10 mouse cellular contexts compared by ENCODE assay signal in the genomic region with DNA sequence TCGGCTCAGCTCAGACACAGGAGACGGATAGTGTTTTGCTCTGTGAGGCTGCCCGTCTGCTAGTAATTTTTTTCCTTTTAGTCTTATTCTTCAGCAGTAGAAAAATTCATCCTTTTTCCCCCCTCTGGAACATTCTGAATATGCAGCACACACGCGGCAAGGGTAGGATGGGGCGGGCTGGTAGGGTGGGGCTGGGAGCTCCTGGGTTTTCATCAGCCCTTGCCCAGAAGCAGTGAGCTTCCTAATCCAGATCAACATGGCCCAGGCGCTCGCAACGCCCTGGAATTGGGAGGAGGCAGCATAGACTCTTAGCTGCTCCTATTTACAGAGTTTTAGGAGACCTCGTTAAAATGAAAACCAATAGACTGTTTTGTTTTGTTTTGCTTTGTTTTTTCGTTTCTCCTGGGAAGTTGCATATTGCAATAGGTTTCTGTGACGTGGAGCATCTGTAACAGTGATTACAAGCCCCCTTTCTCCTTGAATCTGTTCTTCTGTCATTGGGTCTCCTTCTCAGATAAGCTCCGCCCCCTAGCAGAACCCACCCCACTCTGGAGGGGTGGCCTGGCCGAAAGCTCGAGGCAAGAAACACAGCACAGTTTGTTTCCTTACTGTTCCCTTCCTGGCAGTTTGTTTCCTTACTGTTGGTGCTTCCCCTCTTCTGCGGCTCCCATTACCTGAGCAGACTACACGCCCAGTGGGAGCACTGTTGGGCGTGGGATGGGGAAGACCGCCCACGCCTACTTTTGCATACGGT. TPM values are rescaled to one million over a fixed set of nuclear protein-coding genes. Genes with fewer than 3 reads are reported as not detected.
DNase-seq lines count a peak whose midpoint lies in the region; ATAC-seq and TF ChIP-seq lines count a peak whose summit lies in the region.
"Had no signal": no experiment of that assay in that cellular context is flagged by ENCODE, and none has a peak within 500 bp of the region (broad histone marks: within the 10 kb centered on the region; RNA-seq: fewer than 3 reads in every experiment).

No protein-coding gene starts in this region.

- no peak for TF ChIP-seq POLR2A in bone marrow macrophage, adult 2 months (IDR thresholded peaks at IDR 0.05; ENCODE audit: borderline replicate concordance, low read depth, low read length)

- no peaks in the 10 kb centered on the region for H3K27me3 ChIP-seq in kidney, embryonic 14.5 days (ENCODE audit: control insufficient read depth, insufficient read depth, low read length)
- H3K27me3 ChIP-seq in hindbrain, embryonic 13.5 days = 0 out of 2 replicates have a peak, but pooled peaks cover 4% of the 10 kb centered on the region
- peaks cover 3% of the 10 kb centered on the region; the same call in 1 of the 2 replicates for H3K27me3 ChIP-seq in midbrain, embryonic 13.5 days

- H3K9me3 ChIP-seq in kidney, embryonic 14.5 days (ENCODE audit: control insufficient read depth, low read length) = no peaks in the 10 kb centered on the region
- no peaks in the 10 kb centered on the region for H3K9me3 ChIP-seq in hindbrain, embryonic 13.5 days
- H3K9me3 ChIP-seq in midbrain, embryonic 13.5 days = no peaks in the 10 kb centered on the region

- 51% methylated on average over 21 of the region's 21 CpGs for whole genome bisulfite sequencing in kidney, embryonic 14.5 days
- 56% methylated on average over 21 of the region's 21 CpGs for WGBS in hindbrain, embryonic 13.5 days
- 57% methylated on average over 21 of the region's 21 CpGs for WGBS in midbrain, embryonic 13.5 days

- DNase-seq in kidney, postnatal 25 days = no peak
- DNase-seq in adipocyte (ENCODE audit: low spot score) = no peak
- no peak for DNase-seq in cerebellum, adult 11 months
- DNase-seq: gastrocnemius, postnatal 14 days had no signal

- H3K4me2 ChIP-seq in kidney, embryonic 14.5 days (replicated peaks; ENCODE audit: low read depth, low read length) = peak overlapping the region; percentile 31
- peak overlapping the region; percentile 16 for H3K4me2 ChIP-seq in hindbrain, embryonic 13.5 days
- H3K4me2 ChIP-seq in midbrain, embryonic 13.5 days (replicated peaks) = peak overlapping the region; percentile 19; the same call in 1 of the 2 replicates

- no peaks in the 10 kb centered on the region for H3K36me3 ChIP-seq in kidney, embryonic 14.5 days (ENCODE audit: control insufficient read depth, insufficient read depth, low read length)
- H3K36me3 ChIP-seq in hindbrain, embryonic 13.5 days = no peaks in the 10 kb centered on the region
- H3K36me3 ChIP-seq in midbrain, embryonic 13.5 days = no peaks in the 10 kb centered on the region

- ATAC-seq in kidney, embryonic 14.5 days (ENCODE audit: low FRiP score, low TSS enrichment) = peak; percentile 58; the same call in 1 of the 2 replicates
- peak; percentile 43; the same call in 1 of the 2 replicates for ATAC-seq in hindbrain, embryonic 13.5 days (ENCODE audit: low FRiP score)
- peak; percentile 57 for ATAC-seq in midbrain, embryonic 13.5 days
- no peak for ATAC-seq in erythroid progenitor cell, adult 5-6 weeks (replicated peaks; ENCODE audit: low FRiP score, poor library complexity, severe bottlenecking)

- H3K27ac ChIP-seq in kidney, embryonic 14.5 days (ENCODE audit: low read depth, low read length) = no peak overlapping the region
- no peak overlapping the region for H3K27ac ChIP-seq in bone marrow macrophage, adult 2 months (ENCODE audit: insufficient read depth, low read depth, low read length)
- H3K27ac ChIP-seq in hindbrain, embryonic 13.5 days = peak overlapping the region; percentile 52
- no peak overlapping the region for H3K27ac ChIP-seq in midbrain, embryonic 13.5 days

- peak overlapping the region; percentile 20 for H3K4me3 ChIP-seq in kidney, embryonic 14.5 days (ENCODE audit: low read length)
- peak overlapping the region; percentile 29 for H3K4me3 ChIP-seq in bone marrow macrophage, adult 2 months (ENCODE audit: insufficient read depth, low read length)
- H3K4me3 ChIP-seq in hindbrain, embryonic 13.5 days = no peak overlapping the region
- H3K4me3 ChIP-seq in midbrain, embryonic 13.5 days (replicated peaks) = no peak overlapping the region

- no peak overlapping the region for H3K9ac ChIP-seq in kidney, embryonic 14.5 days (ENCODE audit: low read depth, low read length)
- no peak overlapping the region for H3K9ac ChIP-seq in hindbrain, embryonic 13.5 days
- no peak overlapping the region for H3K9ac ChIP-seq in midbrain, embryonic 13.5 days (replicated peaks)

- H3K4me1 ChIP-seq in kidney, embryonic 14.5 days (ENCODE audit: control insufficient read depth, insufficient read depth, low read length) = no peaks in the 10 kb centered on the region
- 0 out of 2 replicates have a peak, but pooled peaks cover 4% of the 10 kb centered on the region for H3K4me1 ChIP-seq in bone marrow macrophage, adult 2 months (ENCODE audit: control insufficient read depth, insufficient read depth, low read length)
- peaks cover 20% of the 10 kb centered on the region; the same call in 1 of the 2 replicates for H3K4me1 ChIP-seq in hindbrain, embryonic 13.5 days (replicated peaks)
- 0 out of 2 replicates have a peak, but pooled peaks cover 9% of the 10 kb centered on the region for H3K4me1 ChIP-seq in midbrain, embryonic 13.5 days (replicated peaks)

- no peak for TF ChIP-seq CTCF in bone marrow macrophage, adult 2 months (IDR thresholded peaks at IDR 0.05; ENCODE audit: low read depth, low read length)

RNA-seq across cellular contexts. Expression of a gene that starts 10.6 kb away (rescaled TPM):
- 0.27 and 0.51 TPM in 2 replicates for polyA plus RNA-seq in kidney, embryonic 14.5 days (2014; fragmentation: Nextera tagmentation; extraction: Ambion mirVana)
- not detected in 2 replicates for polyA plus RNA-seq in bone marrow macrophage, adult 2 months (2012; ENCODE audit: insufficient read depth, insufficient read length, missing spikeins)
- 3.4 and 3.5 TPM in 2 replicates for polyA plus RNA-seq in hindbrain, embryonic 13.5 days (2015; fragmentation: Nextera tagmentation; extraction: Ambion mirVana)
- polyA plus RNA-seq in midbrain, embryonic 13.5 days (2015; fragmentation: Nextera tagmentation; extraction: Ambion mirVana) = 2.4 and 2.6 TPM in 2 replicates
- not detected in 2 replicates for total RNA-seq in erythroid progenitor cell, adult 5-6 weeks (2015; ENCODE audit: low replicate concordance)
- total RNA-seq in erythroid progenitor cell, adult 5-6 weeks (2017; ENCODE audit: low replicate concordance) = not detected in 2 replicates
- total RNA-seq: gastrocnemius, postnatal 14 days; neutrophil, adult 5-6 weeks had no signal

RNA-seq across cellular contexts. Expression of a gene that starts 25.8 kb away (rescaled TPM):
- 34.1 and 40.1 TPM in 2 replicates for polyA plus RNA-seq in kidney, embryonic 14.5 days (2014; fragmentation: Nextera tagmentation; extraction: Ambion mirVana)
- 17.8 and 19.0 TPM in 2 replicates for polyA plus RNA-seq in bone marrow macrophage, adult 2 months (2012; ENCODE audit: insufficient read depth, insufficient read length, missing spikeins)
- 22.7 and 25.9 TPM in 2 replicates for polyA plus RNA-seq in hindbrain, embryonic 13.5 days (2015; fragmentation: Nextera tagmentation; extraction: Ambion mirVana)
- 22.9 and 27.8 TPM in 2 replicates for polyA plus RNA-seq in midbrain, embryonic 13.5 days (2015; fragmentation: Nextera tagmentation; extraction: Ambion mirVana)
- total RNA-seq in erythroid progenitor cell, adult 5-6 weeks (2015; ENCODE audit: low replicate concordance) = 7.9 and 24.7 TPM in 2 replicates
- 4.6 TPM in 1 of 2 replicates, not detected in the other for total RNA-seq in erythroid progenitor cell, adult 5-6 weeks (2017; ENCODE audit: low replicate concordance)

RNA-seq across cellular contexts. Expression of a gene that starts 25.9 kb away (rescaled TPM):
- polyA plus RNA-seq in kidney, embryonic 14.5 days (2014; fragmentation: Nextera tagmentation; extraction: Ambion mirVana) = 15.3 and 24.8 TPM in 2 replicates
- 9.0 and 11.1 TPM in 2 replicates for polyA plus RNA-seq in bone marrow macrophage, adult 2 months (2012; ENCODE audit: insufficient read depth, insufficient read length, missing spikeins)
- 12.8 and 12.9 TPM in 2 replicates for polyA plus RNA-seq in hindbrain, embryonic 13.5 days (2015; fragmentation: Nextera tagmentation; extraction: Ambion mirVana)
- 13.5 and 16.0 TPM in 2 replicates for polyA plus RNA-seq in midbrain, embryonic 13.5 days (2015; fragmentation: Nextera tagmentation; extraction: Ambion mirVana)
- total RNA-seq in erythroid progenitor cell, adult 5-6 weeks (2015; ENCODE audit: low replicate concordance) = 2.9 and 7.9 TPM in 2 replicates
- total RNA-seq in erythroid progenitor cell, adult 5-6 weeks (2017; ENCODE audit: low replicate concordance) = 8.2 and 8.6 TPM in 2 replicates

Comparison
In these comparisons a context has a peak if more than half of its experiments do, and no peak if none do; other contexts are left out.
1. H3K4me3 ChIP-seq: peak in kidney, embryonic 14.5 days (single experiment) and bone marrow macrophage, adult 2 months (single experiment); none in hindbrain, embryonic 13.5 days (single experiment) and midbrain, embryonic 13.5 days (single experiment).
2. Peak in every context shown above with its lines, with median percentiles within 50 percentile points of each other: H3K4me2 ChIP-seq.